Mouse (Mus musculus): ENCODE data around the gene Lipo2.
"Not testable (repeated sequence)": the region's sequence is repeated elsewhere in the genome, so short reads cannot be mapped to it uniquely, and the experiment has no call there.

The Lipo2 gene

GRCm38 (mm10) chr19:33751259-33751658 lies at the start of gene Lipo2:
Gene Lipo2, minus strand, starts transcription at chr19:33751359.
- DNase-seq (ENCODE audit: low spot score in 2 of 2), result not testable (repeated sequence)

GRCm38 (mm10) chr19:33787359-33787758 lies 36.2 kb upstream of the Lipo2 start, which contains the start of gene Lipo1:
Gene Lipo1, minus strand, starts transcription at chr19:33787459.
- not testable (repeated sequence) for DNase-seq (ENCODE audit: low spot score in 2 of 2)

GRCm38 (mm10) chr19:33786576-33787277 lies 35.6 kb upstream of the Lipo2 start:
- DNase-seq (ENCODE audit: low spot score in 2 of 2), result peak in 1 of 2 experiments; percentile 21

GRCm38 (mm10) chr19:33761287-33762086 lies 10.3 kb upstream of the Lipo2 start, which contains the start of gene Lipo3:
Gene Lipo3, minus strand, starts transcription at chr19:33761951.
- peak; percentile 41 to 48 for DNase-seq (ENCODE audit: low spot score in 2 of 2)

All from right cerebral cortex, postnatal 10 days (tissue).